Mouse (Mus musculus) adipocyte (in vitro differentiated cells): ENCODE measurements around the gene 1700003E16Rik.

Experiments used
- DNase-seq: peaks from one replicate; pipeline ENCODE4 v3.0.0-alpha.2; 2016; ENCODE audit warnings: low spot score

1700003E16Rik gene

GRCm38 (mm10) chr6:83159456-83159855 is 3.3 kb downstream of the 1700003E16Rik start:
- peak; percentile 81 for DNase-seq

- no peak for DNase-seq
Measured at GRCm38 (mm10) chr6:83161442-83161841, 5.2 kb downstream of the 1700003E16Rik start.

GRCm38 (mm10) chr6:83161921-83162641 is 5.9 kb downstream of the 1700003E16Rik start:
- DNase-seq, result no peak

- DNase-seq, result peak; percentile 85
Measured at GRCm38 (mm10) chr6:83162701-83163100, 6.5 kb downstream of the 1700003E16Rik start.

- DNase-seq, result no peak
Measured at GRCm38 (mm10) chr6:83165026-83165606, 8.9 kb downstream of the 1700003E16Rik start.

- peak; percentile 98 for DNase-seq
Measured at GRCm38 (mm10) chr6:83165607-83166242, 9.5 kb downstream of the 1700003E16Rik start, which contains the start of gene Dctn1. Dctn1 (plus strand) TSS chr6:83165920.

- DNase-seq, result peak; percentile 57
Measured at GRCm38 (mm10) chr6:83166243-83166630, 10.0 kb downstream of the 1700003E16Rik start.

- DNase-seq, result peak; percentile 84
Measured at GRCm38 (mm10) chr6:83169872-83170271, 13.7 kb downstream of the 1700003E16Rik start.

- DNase-seq, result no peak
Measured at GRCm38 (mm10) chr6:83171063-83171462, 14.9 kb downstream of the 1700003E16Rik start.

GRCm38 (mm10) chr6:83172240-83172920 is 16.2 kb downstream of the 1700003E16Rik start:
- DNase-seq, result peak; percentile 38

GRCm38 (mm10) chr6:83175996-83176395 is 19.8 kb downstream of the 1700003E16Rik start:
- DNase-seq, result no peak

- no peak for DNase-seq
Measured at GRCm38 (mm10) chr6:83179390-83180117, 23.4 kb downstream of the 1700003E16Rik start.

GRCm38 (mm10) chr6:83180605-83181004 is 24.4 kb downstream of the 1700003E16Rik start:
- DNase-seq, result peak; percentile 30

- DNase-seq, result peak; percentile 49
Measured at GRCm38 (mm10) chr6:83184858-83185435, 28.7 kb downstream of the 1700003E16Rik start.

- DNase-seq, result no peak
Measured at GRCm38 (mm10) chr6:83185895-83186861, 30.0 kb downstream of the 1700003E16Rik start.

- DNase-seq, result no peak
Measured at GRCm38 (mm10) chr6:83186946-83187345, 30.7 kb downstream of the 1700003E16Rik start.

GRCm38 (mm10) chr6:83193571-83193970 is 37.4 kb downstream of the 1700003E16Rik start:
- no peak for DNase-seq

GRCm38 (mm10) chr6:83197345-83198004 is 41.3 kb downstream of the 1700003E16Rik start:
- no peak for DNase-seq

GRCm38 (mm10) chr6:83203320-83203719 is 47.1 kb downstream of the 1700003E16Rik start:
- DNase-seq, result no peak

GRCm38 (mm10) chr6:83205851-83206250 is 49.6 kb downstream of the 1700003E16Rik start:
- DNase-seq, result no peak
